Mouse (Mus musculus) telencephalon, adult 2 months (tissue): ENCODE results near the gene Plekhs1.
"Not testable (repeated sequence)": the region's sequence is repeated elsewhere in the genome, so short reads cannot be mapped to it uniquely, and the experiment has no call there.

Experiments
- DNase-seq: peaks from one replicate; pipeline ENCODE4 v3.0.0-alpha.2; 2011; ENCODE audit warnings: low read depth, low spot score

The Plekhs1 gene

DNA sequence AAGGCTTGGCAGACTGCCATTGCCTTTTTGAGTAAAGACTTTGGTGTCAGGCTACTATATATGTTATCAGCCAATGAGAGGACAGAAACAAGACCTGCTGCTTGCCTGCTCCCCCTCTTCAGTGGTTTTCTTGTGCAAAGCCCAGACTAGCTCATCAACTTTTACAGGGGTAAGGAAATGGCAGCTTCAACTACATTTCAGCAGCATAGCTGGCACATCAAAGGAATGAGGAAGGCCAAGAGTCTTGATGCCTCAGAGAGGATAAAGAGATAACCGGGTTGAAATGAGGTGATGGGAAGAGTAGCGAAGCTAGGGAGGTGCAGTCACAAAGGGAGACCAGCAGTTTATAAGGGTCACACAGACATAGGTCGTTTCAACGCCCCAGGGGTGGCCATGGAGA is 3.9 kb upstream of the Plekhs1 start:
- no peak for DNase-seq

DNA sequence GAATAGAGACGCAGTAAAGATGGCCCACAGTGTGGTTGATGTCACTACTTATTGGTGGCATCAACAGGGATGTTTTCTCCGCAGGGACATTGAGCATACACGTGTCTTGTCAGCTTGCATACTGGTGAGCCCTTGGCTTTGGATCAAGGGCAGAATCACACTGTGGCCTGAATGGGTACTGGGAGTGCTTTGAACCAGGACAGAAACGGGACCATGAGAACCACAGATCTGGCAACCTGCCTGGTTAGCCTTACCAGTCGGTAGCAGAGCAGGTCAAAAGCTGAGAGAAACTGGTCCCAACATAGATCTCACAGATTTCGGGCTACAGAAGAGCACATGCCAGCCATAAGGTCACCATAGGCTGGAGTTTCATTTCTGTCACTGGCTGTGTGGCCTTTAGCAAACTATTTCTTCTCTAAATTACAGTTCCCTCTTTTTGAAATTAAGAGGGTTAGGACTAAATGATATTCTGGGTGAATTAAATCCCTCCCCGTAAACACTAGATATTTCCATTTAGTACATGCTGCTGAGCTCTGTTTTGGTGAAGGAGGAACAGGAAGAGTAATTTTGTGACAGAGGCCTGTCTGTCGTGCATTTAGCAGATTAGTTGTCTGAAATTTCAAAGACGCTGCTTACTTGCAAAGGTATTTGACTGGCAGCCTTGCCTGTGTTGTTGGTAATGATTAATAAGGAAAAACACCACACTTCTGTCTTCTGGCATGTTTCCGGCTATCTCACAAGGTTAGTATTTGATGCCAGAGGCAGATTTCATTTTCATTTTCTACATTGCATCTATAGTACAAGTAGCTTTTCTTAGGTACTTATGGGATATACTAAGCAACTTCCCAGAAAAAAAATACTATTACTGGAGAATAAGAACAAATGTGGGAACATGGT is 2.0 kb upstream of the Plekhs1 start:
- DNase-seq: no peak

DNA sequence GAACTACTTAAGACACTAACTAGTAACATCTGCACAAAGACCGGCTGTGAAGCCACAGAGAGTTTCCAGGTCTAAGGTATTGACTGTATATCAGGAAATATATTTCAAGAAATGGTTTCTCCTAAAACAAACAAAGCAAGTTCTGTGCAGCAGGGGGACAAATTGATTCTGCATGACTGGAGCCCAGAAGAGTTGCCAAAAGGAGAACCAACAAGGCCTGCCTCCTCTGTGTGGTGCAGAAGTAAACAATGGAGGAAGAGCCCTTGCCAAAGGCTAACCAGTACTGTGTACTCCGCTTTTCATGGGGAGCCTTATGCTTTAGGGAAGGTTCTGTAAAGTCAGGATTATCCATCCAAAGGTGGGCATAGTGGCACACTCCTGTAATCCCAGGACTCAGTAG is 1.2 kb upstream of the Plekhs1 start:
- DNase-seq: no peak

DNA sequence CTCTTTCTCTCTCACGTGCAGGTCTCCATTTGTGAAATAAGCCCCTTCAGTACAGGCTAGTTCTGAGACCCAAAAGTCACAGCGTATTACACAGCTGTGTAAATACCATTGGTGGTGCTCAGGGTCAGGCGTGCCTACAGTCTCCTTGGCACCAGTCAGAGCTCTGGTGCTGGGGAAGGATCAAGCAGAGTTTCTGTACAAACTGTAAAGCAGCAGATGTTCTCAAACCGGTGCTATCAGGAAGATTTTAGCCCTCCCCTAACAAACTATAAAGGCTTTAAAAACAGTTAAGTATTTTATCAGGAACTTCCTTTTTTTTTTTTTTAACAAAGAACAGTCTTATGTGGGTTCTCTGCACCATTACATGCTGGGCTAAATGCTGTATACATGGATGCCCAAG is 1.3 kb downstream of the Plekhs1 start:
- DNase-seq: no peak

DNA sequence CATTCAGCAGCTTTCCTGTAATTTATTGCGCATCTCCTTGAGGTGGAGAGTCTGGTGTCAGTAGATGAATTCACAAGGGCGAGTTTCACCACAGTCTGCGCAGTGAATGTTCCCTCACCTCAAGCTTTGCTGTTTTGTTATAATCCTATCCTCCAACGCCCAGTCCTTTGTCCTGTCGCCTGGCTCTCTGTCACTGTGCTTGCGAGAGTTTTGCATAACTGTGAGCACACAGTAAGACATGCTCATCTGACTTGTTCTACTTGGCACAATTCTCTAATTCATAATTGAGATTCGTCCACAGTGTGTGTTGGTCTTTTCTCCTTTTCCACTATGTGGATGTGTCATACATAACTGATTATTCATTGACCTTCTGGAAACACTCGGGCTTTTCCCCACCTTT is 5.0 kb downstream of the Plekhs1 start:
- no peak for DNase-seq

DNA sequence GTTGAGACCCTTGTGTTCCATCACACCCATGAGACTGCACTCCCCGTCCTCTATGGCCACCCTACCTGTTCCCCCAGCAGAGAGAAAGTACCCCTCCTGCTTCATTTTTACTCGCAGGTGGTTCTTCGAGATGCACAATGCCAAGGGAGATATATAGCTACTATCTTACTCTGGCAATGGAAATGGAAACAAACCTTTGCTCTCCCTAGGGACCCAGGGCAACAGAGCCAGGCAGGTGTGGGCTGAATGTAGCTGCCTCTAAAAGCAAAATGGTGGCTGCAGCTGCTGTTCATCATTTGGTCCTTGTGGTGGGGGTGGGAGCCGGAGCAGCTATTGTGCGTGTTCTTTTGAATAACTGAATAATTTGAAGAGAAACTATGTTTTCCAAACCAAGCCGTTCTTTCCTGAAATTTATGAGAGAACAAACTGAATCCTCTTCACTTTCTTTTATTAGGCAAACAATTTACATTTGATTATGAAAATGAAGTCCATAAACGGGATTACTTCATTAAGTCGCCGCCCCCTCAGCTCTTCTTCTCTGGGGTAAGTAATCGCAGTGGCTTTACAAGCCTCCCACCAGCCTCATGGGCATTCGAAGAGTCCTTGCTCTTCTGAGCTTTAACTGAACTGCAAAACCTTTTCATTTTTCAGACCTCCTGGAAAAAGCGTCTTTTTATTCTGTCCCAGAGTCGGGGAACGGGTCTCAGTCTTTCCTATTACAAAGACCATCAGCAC is 9.0 kb downstream of the Plekhs1 start:
- DNase-seq: peak; percentile 19

DNA sequence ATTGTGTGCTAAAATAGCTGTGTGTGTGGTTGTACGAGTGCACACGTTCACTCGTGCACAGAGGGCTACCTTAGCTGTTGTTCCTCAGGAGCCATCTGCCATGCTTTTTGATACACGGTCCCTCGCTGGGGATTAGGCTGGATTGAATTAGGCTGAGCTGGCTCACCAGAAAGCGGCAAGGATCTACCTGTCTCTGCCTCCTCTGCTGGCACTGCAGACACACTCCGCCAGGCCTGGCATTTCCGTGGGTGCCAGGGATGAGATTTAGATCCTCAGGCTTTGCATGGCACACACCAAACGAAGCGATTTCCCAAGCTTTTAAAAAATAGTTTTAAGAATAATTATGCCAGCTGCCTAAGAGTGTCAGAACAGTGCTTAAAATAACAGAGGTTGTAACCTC is 10.5 kb downstream of the Plekhs1 start:
- no peak for DNase-seq

DNA sequence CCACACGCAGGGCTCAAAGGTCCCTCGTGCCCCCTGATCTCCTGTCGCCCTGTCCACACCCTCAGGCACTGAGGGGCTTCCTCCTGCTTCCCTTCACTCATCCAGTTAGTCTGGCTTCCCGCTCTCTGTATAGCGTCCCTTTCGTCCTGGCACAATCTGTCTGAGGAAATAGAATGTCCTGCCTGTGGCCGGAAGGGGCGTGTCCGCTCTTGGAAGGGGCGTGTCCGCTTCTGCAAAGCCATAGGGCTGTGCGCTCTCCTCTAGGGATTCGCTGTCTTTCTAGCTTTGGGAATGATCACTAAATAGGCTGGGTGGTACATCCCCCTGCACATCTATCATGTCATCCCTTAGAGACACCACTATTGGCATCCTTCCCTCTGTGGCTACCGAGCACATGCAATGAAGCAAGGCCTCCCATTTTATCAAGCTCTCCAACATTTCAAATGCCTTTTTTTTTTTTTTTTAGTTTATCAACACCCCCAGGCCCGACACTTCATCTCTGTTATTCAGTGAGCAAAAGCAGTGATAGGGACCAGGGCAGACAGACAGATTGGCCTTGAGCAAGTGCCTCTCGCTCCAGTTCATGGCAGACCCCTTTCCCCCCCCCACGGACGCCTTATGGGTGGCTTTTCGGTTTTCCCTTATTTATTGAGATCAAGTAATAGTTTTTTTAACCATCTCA is 13.6 kb downstream of the Plekhs1 start:
- no peak for DNase-seq

DNA sequence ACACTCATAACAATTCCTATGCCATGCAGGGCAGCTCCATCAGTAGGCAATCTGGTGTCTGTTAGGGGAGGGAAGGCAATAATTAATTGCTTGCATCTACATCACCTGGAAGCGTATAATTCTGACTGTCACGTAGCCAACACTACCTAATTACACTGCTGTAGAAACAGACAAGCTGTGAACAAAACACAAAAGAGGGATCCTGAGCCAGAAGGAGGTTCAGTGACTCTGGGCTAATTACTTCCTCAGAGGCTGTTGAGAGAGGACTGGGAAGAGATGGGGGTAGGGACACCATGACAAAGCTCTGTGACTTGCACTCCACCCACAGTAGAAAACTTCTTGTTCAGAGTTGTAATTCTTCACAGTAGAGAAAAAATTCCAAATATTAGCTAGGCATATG is 15.1 kb downstream of the Plekhs1 start:
- peak; percentile 61 for DNase-seq

DNA sequence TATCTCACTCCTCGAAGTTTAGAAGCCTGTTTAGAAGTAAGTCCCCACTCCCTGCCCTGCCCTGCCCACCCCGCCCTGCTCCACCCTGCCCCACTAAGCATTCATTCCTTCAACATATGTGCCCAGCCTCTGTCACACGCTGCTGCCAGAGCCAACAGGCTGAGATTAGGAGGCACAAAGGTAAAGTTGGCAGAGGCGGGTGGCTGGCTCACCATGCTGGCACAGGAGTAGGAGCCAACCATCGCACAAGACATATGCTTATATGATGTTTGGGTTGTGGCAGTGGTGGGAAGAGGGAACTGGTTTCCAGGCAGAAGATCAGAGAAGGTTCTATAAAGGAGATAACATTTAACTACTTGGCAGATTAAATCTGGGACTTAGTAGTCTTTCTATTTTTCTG is 15.8 kb downstream of the Plekhs1 start:
- DNase-seq: no peak

DNA sequence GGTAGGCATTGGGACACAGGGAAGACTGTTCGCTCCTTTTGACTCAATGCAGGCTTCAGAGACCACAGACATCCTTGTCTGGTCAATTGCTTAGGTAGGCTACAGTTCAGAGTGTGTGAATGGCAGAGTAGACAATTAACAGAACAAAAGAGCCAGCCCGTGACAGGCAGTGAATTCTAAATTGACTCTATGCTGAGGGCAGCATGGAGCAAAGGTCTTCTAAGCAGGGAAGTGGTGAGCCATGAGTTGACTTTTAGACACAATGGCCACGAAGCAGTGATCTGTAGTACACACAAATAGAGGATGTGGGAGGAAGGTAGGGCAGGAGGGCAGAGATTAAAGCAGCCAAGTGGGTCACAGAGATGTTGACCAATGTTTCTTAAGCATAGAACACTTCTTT is 16.4 kb downstream of the Plekhs1 start:
- DNase-seq: no peak

DNA sequence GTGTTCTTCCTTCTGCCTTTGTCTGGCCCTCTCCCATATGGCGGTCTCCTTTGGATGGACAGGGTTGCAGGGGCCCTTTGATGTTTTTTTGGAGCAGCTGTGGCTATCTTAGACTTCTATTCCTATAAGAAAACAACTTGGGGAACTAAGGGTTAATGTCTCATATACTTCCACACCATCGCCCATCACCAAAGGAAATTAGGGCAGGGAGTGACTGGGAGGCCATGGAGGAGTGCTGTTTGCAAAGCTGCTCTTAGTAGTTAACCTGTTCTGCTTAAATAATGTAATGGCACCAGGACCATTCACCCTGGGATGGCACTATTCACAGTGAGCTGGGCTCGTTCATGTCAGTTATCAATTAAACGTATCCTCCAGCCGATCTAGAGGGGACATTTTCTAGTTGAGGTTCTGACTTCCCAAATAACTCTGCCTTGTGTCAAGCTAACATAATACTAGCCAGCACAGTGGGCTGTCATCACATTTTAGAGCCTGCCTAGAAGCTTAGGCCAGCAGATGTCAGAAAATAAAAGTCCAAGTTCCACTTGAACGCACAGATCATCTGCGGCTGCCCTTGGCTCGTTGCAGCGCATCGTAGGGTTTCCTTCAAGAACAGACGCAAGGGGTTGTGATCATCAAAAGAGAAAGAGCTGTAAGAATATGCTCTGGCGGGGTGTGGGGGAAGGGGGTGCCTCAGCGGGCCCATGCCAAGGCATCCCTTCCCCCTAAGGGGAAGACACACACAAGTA is 23.4 kb downstream of the Plekhs1 start:
- DNase-seq: no peak

DNA sequence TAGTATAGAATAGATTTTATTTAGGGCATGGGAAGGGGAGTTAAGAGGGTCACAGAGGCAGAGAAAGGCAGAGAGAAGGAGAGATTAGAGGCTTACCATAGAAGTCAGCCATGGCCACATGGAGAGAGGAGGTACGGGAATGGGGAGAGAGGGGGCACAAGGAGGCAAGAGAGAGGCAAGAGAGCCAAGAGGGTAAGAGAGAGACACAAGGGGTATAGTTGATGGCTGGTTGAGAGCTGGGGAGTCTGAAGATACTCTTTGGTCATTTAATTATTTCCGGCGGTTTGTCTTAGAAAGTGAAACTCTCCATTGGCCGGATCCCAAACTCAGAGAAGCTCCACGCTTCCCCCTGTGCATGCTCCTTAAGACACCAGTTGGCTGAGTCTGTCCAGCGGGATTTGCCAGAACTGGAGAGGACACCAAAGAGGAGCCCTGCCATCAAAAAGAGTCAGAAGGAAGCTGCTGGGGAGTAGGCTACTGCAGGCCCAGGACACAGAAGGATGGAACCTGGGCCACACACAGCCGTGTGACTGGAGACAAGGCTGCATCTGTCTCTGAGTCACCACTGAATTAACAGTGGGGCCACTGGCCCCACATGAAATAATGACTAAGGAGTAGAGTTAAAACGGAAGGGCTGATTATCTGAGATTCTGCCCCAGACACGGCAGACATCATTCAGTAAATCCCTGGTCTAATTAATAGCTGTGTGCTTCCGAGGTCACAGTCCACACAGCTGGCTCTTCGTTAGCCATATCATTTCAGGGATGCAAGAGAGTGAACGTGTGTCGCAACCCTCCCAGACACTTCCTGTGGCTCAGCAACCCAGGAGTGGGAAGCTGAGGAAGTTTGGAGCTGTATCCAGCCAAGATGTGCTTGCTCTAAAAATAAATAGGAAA is 24.2 kb downstream of the Plekhs1 start:
- no peak for DNase-seq

DNA sequence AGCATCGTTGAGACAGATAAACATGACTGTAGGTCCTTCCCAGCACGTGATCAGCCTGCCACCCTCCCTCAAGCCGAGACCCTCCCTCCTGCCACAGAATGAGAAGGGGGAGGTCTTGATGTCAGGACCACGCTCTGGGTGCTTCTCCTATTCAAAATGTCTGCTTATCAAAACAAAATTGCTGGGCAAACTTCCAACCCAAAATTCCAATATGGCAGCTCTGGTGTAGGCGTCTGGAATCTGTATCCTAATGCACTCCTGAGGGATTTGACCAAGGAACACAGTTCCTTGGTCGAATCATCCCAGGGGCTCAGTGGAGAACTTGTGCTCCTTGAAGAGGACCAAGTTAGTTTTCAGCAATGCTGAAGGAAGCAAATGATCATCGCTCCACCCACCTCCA is 25.5 kb downstream of the Plekhs1 start:
- DNase-seq: no peak

DNA sequence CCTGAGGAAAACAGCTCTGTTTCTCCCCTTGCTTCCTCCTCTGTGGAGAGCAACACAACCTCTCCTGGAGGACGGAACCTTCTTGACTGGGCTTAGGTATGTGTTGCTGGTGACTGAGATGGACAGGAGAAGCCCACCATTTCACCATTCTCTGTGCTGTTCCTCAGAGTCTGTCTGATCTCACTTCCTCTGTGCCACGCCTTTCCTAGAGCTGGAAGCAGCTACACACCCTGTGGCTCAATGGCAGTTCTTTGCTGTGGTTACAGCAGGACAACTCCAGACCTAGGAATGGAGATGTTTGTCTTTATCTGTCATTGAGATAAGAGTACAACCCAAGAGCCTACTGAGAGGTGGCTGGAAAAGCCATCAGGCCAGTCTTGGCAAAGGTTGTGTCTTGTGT is 25.9 kb downstream of the Plekhs1 start:
- no peak for DNase-seq

DNA sequence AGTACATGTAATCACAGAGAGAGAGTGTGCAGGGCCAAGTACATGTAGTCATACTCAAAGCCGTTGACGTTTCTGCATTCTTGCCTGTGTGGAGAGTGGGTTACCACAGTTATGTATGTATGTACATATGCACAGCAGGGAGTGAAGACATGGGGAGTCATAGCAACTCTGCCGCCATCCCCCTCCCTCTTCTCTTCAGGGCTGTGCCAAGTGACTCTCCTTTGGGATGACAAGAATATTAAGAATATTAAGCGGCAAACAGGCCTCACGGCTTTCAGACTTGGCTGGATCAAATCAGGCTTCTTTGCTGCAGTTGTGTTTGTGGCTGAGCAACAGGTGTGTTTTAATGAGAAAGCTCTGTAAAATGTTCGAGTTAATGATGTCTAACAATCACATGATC is 28.2 kb downstream of the Plekhs1 start:
- no peak for DNase-seq

DNA sequence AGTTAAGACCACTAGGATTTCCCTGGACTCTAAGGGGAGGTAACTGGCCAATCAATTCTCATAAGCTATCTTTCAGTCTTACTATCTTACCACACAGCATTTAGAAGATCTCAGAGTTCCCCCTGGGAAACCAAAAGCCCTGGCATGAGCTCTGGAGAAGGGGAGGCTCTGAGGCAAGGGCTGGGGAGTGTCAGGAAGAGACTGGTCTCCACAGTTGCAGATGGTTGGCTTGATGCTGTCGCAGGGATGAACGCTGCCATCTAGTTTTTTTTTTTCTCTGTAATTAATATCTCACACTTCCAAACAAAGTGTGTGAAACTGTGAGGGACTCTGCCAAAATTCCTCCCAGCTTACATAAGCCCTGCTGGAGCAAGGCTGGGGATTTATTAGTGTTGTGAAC is 32.7 kb downstream of the Plekhs1 start:
- not testable (repeated sequence) for DNase-seq

DNA sequence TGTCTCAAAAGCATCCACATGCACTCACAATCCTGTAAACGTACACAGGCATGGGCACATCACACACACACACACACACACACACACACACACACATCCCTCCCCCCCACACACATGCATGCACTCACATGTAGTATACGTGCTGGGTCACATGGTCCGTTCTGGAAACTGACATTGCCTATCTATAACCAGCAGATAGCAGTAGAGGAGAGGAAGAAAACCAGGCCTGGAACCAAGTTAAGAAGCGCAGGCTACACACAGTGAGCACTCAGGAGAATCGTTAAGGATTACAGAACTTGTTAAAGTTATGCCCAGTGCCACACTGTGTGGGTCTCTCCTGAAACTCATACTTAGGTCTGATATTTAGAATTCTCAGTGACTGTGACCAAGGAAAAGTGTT is 41.6 kb downstream of the Plekhs1 start:
- not testable (repeated sequence) for DNase-seq

DNA sequence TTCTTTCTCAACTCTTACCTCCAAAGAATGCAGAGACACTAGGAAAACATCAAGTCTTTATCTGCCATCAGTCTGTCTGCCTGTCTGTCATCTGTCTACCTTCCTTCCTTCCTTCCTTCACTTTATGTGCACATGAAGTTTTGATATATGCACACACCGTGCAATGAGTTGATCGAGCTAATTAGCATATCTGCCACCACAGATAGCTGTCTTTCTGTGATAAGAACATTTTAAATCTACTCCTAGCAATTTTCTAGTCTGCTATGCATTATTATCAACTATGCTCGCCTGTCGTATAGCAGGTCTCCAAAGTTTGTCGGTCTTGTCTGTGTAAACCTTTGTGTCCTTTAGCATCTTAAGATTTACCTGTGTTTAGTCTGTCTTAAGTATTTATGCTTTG is 42.1 kb downstream of the Plekhs1 start:
- not testable (repeated sequence) for DNase-seq

DNA sequence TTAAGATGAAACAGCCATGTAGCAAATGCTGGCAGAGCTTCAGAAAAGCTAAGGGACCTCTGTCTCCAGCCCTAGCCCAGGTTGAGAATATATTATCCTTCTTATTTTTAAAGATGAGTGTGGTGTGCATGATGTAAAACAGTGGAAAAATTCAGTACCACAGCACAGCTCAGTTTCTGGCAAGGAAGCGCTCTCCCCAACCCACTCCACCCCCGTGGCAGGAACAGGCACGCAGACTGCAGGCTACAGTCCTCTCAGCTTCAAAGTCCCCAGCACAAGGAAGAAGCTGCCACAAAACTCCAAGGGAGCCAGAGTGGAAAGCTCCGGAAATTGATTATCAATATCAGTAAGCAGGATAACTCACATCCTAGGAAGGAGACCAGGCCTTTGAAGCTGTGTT is 49.8 kb downstream of the Plekhs1 start:
- not testable (repeated sequence) for DNase-seq

DNA sequence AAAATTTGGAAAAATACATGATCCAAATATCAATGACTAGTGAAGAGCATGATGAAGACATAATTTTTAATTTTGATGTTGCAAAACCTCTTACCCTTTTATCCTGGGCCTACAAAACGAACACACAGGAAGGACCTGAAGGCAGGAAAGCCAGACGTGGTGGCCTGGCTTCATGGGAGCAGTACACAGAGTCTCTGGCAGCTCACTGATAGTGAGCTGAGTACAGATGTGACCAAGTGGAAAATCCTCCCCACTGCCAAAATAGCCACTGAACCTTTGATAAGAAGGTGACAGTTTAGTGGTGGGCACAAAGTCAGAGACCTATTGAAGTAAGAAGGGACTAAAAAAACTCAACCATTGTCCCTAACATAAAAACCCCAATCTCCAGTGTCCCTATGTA is 52.1 kb downstream of the Plekhs1 start:
- DNase-seq: not testable (repeated sequence)
